Mouse (Mus musculus) 3134 (cell line): ENCODE data around the gene Gpatch2l.
A peak's percentile ranks its signal among the peaks of the same experiment; 100 is the strongest.

Experiments used
- DNase-seq: peaks from one replicate; pipeline ENCODE4 v3.0.0-alpha.2; 2011; ENCODE audit warnings: low spot score; ENCODE audit not compliant: insufficient read length; ENCODE audit errors: extremely low read depth

Gpatch2l gene

GRCm38 (mm10) chr12:86241604-86242536 lies at the start of gene Gpatch2l:
Gene Gpatch2l (plus strand): TSS chr12:86241858.
- DNase-seq, result peak; percentile 94

- DNase-seq, result no peak
These were observed 49.6 kb upstream of the Gpatch2l start for GRCm38 (mm10) chr12:86192036-86192449.

- no peak for DNase-seq
These were observed 44.7 kb upstream of the Gpatch2l start for GRCm38 (mm10) chr12:86196944-86197343.

- no peak for DNase-seq
These were observed 38.1 kb upstream of the Gpatch2l start for GRCm38 (mm10) chr12:86203443-86204057.

- DNase-seq, result no peak
These were observed 30.5 kb upstream of the Gpatch2l start for GRCm38 (mm10) chr12:86211099-86211520.

- DNase-seq, result no peak
These were observed 28.8 kb upstream of the Gpatch2l start for GRCm38 (mm10) chr12:86212693-86213470.

GRCm38 (mm10) chr12:86214201-86214600 lies 27.5 kb upstream of the Gpatch2l start:
- no peak for DNase-seq

- DNase-seq, result no peak
These were observed 24.8 kb upstream of the Gpatch2l start for GRCm38 (mm10) chr12:86216687-86217421.

GRCm38 (mm10) chr12:86220200-86221021 lies 21.2 kb upstream of the Gpatch2l start:
- no peak for DNase-seq

- no peak for DNase-seq
These were observed 20.5 kb upstream of the Gpatch2l start for GRCm38 (mm10) chr12:86221074-86221703.

- no peak for DNase-seq
These were observed 7.4 kb upstream of the Gpatch2l start for GRCm38 (mm10) chr12:86234295-86234694.

- DNase-seq, result peak; percentile 60
These were observed 2.9 kb upstream of the Gpatch2l start for GRCm38 (mm10) chr12:86238736-86239135.

- no peak for DNase-seq
These were observed 905 bp downstream of the Gpatch2l start for GRCm38 (mm10) chr12:86242563-86242962.

- no peak for DNase-seq
These were observed 2.3 kb downstream of the Gpatch2l start for GRCm38 (mm10) chr12:86243936-86244335.

GRCm38 (mm10) chr12:86250183-86250582 lies 8.5 kb downstream of the Gpatch2l start:
- no peak for DNase-seq

GRCm38 (mm10) chr12:86254910-86255309 lies 13.3 kb downstream of the Gpatch2l start:
- no peak for DNase-seq

- DNase-seq, result no peak
These were observed 30.0 kb downstream of the Gpatch2l start for GRCm38 (mm10) chr12:86271626-86272025.

GRCm38 (mm10) chr12:86274246-86274645 lies 32.6 kb downstream of the Gpatch2l start:
- DNase-seq, result no peak

GRCm38 (mm10) chr12:86275731-86276130 lies 34.1 kb downstream of the Gpatch2l start:
- no peak for DNase-seq
